Mouse (Mus musculus) frontal cortex, postnatal 10 days (tissue): ENCODE measurements around the gene Mfap2.
A peak's percentile ranks its signal among the peaks of the same experiment; 100 is the strongest.

ENCODE experiments used
- DNase-seq, 2 experiments: peaks; one replicate each; pipeline ENCODE4 v3.0.0; 2022; ENCODE audit warnings: low spot score in 2 of 2, mixed read lengths in 1 of 2

Gene Mfap2

GRCm38 (mm10) chr4:141024992-141025391 is 14.8 kb downstream of the Mfap2 start:
- DNase-seq: no peak

GRCm38 (mm10) chr4:141030541-141031206 is 20.5 kb downstream of the Mfap2 start:
- no peak for DNase-seq

GRCm38 (mm10) chr4:141031733-141032132 is 21.5 kb downstream of the Mfap2 start:
- DNase-seq: peak; percentile 66 to 81

GRCm38 (mm10) chr4:141033606-141034549 is 23.7 kb downstream of the Mfap2 start:
- no peak for DNase-seq

- DNase-seq: no peak
Observed at GRCm38 (mm10) chr4:141041117-141041516, 30.9 kb downstream of the Mfap2 start.

- peak in 1 of 2 experiments; percentile 62 for DNase-seq
Observed at GRCm38 (mm10) chr4:141044816-141045215, 34.6 kb downstream of the Mfap2 start.

- DNase-seq: no peak
Observed at GRCm38 (mm10) chr4:141048810-141049475, 38.7 kb downstream of the Mfap2 start.

- peak; percentile 65 to 71 for DNase-seq
Observed at GRCm38 (mm10) chr4:141049476-141049835, 39.2 kb downstream of the Mfap2 start.

GRCm38 (mm10) chr4:141052442-141052841 is 42.2 kb downstream of the Mfap2 start:
- DNase-seq: no peak

- DNase-seq: no peak
Observed at GRCm38 (mm10) chr4:141053138-141053537, 42.9 kb downstream of the Mfap2 start.

- peak; percentile 70 to 82 for DNase-seq
Observed at GRCm38 (mm10) chr4:141053568-141054161, 43.4 kb downstream of the Mfap2 start.

- no peak for DNase-seq
Observed at GRCm38 (mm10) chr4:141056970-141057369, 46.8 kb downstream of the Mfap2 start.

GRCm38 (mm10) chr4:141058835-141059234 is 48.6 kb downstream of the Mfap2 start:
- no peak for DNase-seq

GRCm38 (mm10) chr4:141059616-141060425 is 49.6 kb downstream of the Mfap2 start:
- DNase-seq: no peak

- DNase-seq: peak; percentile 94 to 99
Observed at GRCm38 (mm10) chr4:141060426-141061301, 50.4 kb downstream of the Mfap2 start, which contains the start of gene Crocc. Gene Crocc, minus strand, starts transcription at chr4:141060550.

GRCm38 (mm10) chr4:141064104-141064659 is 54.0 kb downstream of the Mfap2 start:
- no peak for DNase-seq

- peak; percentile 72 to 77 for DNase-seq
Observed at GRCm38 (mm10) chr4:141065123-141065522, 54.9 kb downstream of the Mfap2 start.
